Mouse (Mus musculus) small intestine, adult 2 months (tissue): ENCODE results near the gene Tmeff2.

ENCODE experiments used
- CTCF ChIP-seq: fragments of 200-500 bp; IDR thresholded peaks from 2 replicates; pipeline ENCODE4 v1.5.1; 2012; ENCODE audit warnings: low read depth, mild to moderate bottlenecking, control low read depth, inconsistent platforms, low read length, moderate library complexity, mixed read lengths; ENCODE audit not compliant: insufficient replicate concordance, insufficient read length; ENCODE audit errors: extremely low read depth
- POLR2A ChIP-seq: fragments of 200-500 bp; IDR thresholded peaks from 2 replicates; pipeline ENCODE4 v1.6.1; 2012; ENCODE audit warnings: low read depth, mild to moderate bottlenecking, control low read depth, inconsistent platforms, low read length, moderate library complexity

GRCm38 (mm10) chr1:50958844-50959243 lies 58.4 kb downstream of the Tmeff2 start:
- no peak for TF ChIP-seq POLR2A
- no peak for TF ChIP-seq CTCF
